Mouse (Mus musculus) C2C12 (cell line): ENCODE measurements at regions not wholly inside any gene's neighbourhood (a gene's known extent, or its start where the extent isn't known, plus 50 kb on each side); places are given as distances from the start of the nearest gene placed in this dataset.

Experiments
- H3K27me3 ChIP-seq: one replicate; pipeline ENCODE4 v1.6.1; 2011; ENCODE audit not compliant: control insufficient read depth, insufficient read depth, insufficient read length
- H3K36me3 ChIP-seq: one replicate; pipeline ENCODE4 v1.6.1; 2011; ENCODE audit not compliant: control insufficient read depth, insufficient read depth
- H3K4me3 ChIP-seq: one replicate; pipeline ENCODE4 v1.5.1; 2011; ENCODE audit warnings: mild to moderate bottlenecking, control low read depth; ENCODE audit not compliant: poor library complexity, insufficient read depth, severe bottlenecking
- H3K79me2 ChIP-seq: one replicate; pipeline ENCODE4 v1.6.1; 2011; ENCODE audit not compliant: control insufficient read depth, insufficient read depth
- H3K79me3 ChIP-seq: one replicate; pipeline ENCODE4 v1.6.1; 2011; ENCODE audit warnings: low read depth, control low read depth
- H3ac ChIP-seq: one replicate; pipeline ENCODE3; 2011; ENCODE audit warnings: low read depth; ENCODE audit not compliant: control insufficient read depth, insufficient read length
- CEBPB ChIP-seq: IDR thresholded peaks from one replicate; pipeline ENCODE4 v1.6.1; 2011; ENCODE audit warnings: low read depth, mild to moderate bottlenecking, control low read depth, moderate library complexity
- CTCF ChIP-seq: IDR thresholded peaks from one replicate; pipeline ENCODE4 v1.5.1; 2011; ENCODE audit not compliant: control insufficient read depth, insufficient read depth, insufficient read length
- FOSL1 ChIP-seq: IDR thresholded peaks from one replicate; pipeline ENCODE4 v1.8.0; 2011; ENCODE audit warnings: mild to moderate bottlenecking, low read length; ENCODE audit not compliant: poor library complexity, insufficient read depth, severe bottlenecking
- MAX ChIP-seq: IDR thresholded peaks from one replicate; pipeline ENCODE4 v1.6.1; 2011; ENCODE audit warnings: mild to moderate bottlenecking, control low read depth
- MYOD1 ChIP-seq: IDR thresholded peaks from one replicate; pipeline ENCODE4 v1.6.1; 2011; ENCODE audit warnings: low read depth; ENCODE audit not compliant: control insufficient read depth, insufficient read length
- MYOG ChIP-seq: IDR thresholded peaks from one replicate; pipeline ENCODE4 v1.6.1; 2011; ENCODE audit not compliant: control insufficient read depth, insufficient read length; ENCODE audit errors: extremely low read depth
- USF1 ChIP-seq: IDR thresholded peaks from one replicate; pipeline ENCODE4 v1.6.1; 2011; ENCODE audit warnings: low read depth, mild to moderate bottlenecking, control low read depth, moderate library complexity

GRCm38 (mm10) chr12:59488019-59488418 lies 268.5 kb upstream of the Fbxo33 start:
- H3K79me2 ChIP-seq, result no peaks in the 10 kb centered on the region
- no peaks in the 10 kb centered on the region for H3K36me3 ChIP-seq
- no peaks in the 10 kb centered on the region for H3K27me3 ChIP-seq
- H3K4me3 ChIP-seq, result no peak overlapping the region
- TF ChIP-seq MYOG (no peak), FOSL1 (no peak), MYOD1 (no peak), CEBPB (no peak), USF1 (no peak)
- no peak overlapping the region for H3ac ChIP-seq
- H3K79me3 ChIP-seq, result no peaks in the 10 kb centered on the region

GRCm38 (mm10) chr12:59487507-59487906 lies 268.0 kb upstream of the Fbxo33 start:
- Histone ChIP-seq H3K36me3 (no peaks in the 10 kb centered on the region), H3K79me2 (no peaks in the 10 kb centered on the region), H3K27me3 (no peaks in the 10 kb centered on the region), H3K79me3 (no peaks in the 10 kb centered on the region), H3K4me3 (no peak overlapping the region), H3ac (no peak overlapping the region)
- TF ChIP-seq CTCF (no peak), USF1 (no peak), MYOD1 (no peak), MYOG (no peak), MAX (no peak), FOSL1 (no peak), CEBPB (no peak)

- H3K36me3 ChIP-seq, result no peaks in the 10 kb centered on the region
- no peak overlapping the region for H3ac ChIP-seq
- no peaks in the 10 kb centered on the region for H3K27me3 ChIP-seq
- no peaks in the 10 kb centered on the region for H3K79me3 ChIP-seq
- no peaks in the 10 kb centered on the region for H3K79me2 ChIP-seq
- no peak overlapping the region for H3K4me3 ChIP-seq
- TF ChIP-seq MYOG (no peak), USF1 (no peak), CEBPB (no peak), CTCF (no peak), MYOD1 (no peak), MAX (no peak), FOSL1 (no peak)
Observed at GRCm38 (mm10) chr12:59460997-59461961, 241.8 kb upstream of the Fbxo33 start.

GRCm38 (mm10) chr12:59456175-59456851 lies 236.8 kb upstream of the Fbxo33 start:
- no peaks in the 10 kb centered on the region for H3K27me3 ChIP-seq
- TF ChIP-seq USF1, result no peak
- no peak for TF ChIP-seq CTCF
- TF ChIP-seq MYOD1, result no peak
- TF ChIP-seq FOSL1, result no peak
- no peak for TF ChIP-seq MYOG
- no peak for TF ChIP-seq CEBPB
- no peak for TF ChIP-seq MAX
- no peak overlapping the region for H3ac ChIP-seq
- H3K79me2 ChIP-seq, result no peaks in the 10 kb centered on the region
- H3K36me3 ChIP-seq, result no peaks in the 10 kb centered on the region
- no peak overlapping the region for H3K4me3 ChIP-seq
- no peaks in the 10 kb centered on the region for H3K79me3 ChIP-seq

GRCm38 (mm10) chr12:59415051-59415450 lies 195.5 kb upstream of the Fbxo33 start:
- H3K36me3 ChIP-seq, result no peaks in the 10 kb centered on the region
- H3K27me3 ChIP-seq, result no peaks in the 10 kb centered on the region
- TF ChIP-seq USF1 (no peak), CTCF (no peak), MAX (no peak), CEBPB (no peak), MYOD1 (no peak), MYOG (no peak), FOSL1 (no peak)
- no peak overlapping the region for H3K4me3 ChIP-seq
- no peaks in the 10 kb centered on the region for H3K79me3 ChIP-seq
- H3ac ChIP-seq, result no peak overlapping the region
- no peaks in the 10 kb centered on the region for H3K79me2 ChIP-seq
